Mouse (Mus musculus) MN1 (cell line): ENCODE data around the gene Vwf.

Source experiments
- DNase-seq: peaks from one replicate; pipeline ENCODE4 v3.0.0-alpha.2; 2016; ENCODE audit warnings: low spot score

The Vwf gene

DNA sequence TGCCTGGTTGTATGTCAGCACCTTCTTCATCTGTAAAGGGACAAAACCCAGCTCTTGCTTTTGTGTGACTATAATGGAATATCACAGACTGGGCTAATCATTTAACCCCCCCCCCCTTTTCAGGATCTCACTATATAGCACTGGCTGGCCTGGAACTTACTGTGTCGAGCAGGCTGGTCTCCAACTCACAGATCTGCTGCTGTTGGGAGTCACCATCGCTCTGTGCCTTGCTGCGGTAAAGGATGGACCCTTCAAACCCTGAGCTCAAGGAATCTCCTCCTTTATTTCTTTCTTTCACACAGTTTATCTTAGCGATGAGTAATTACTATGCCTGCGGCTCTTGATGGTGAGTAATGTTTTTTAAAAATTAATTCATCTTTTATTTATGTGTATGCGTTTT, at the start of gene Vwf:
Vwf (plus strand) TSS at position 301 of the 400 bp plus-strand sequence.
- DNase-seq: no peak

DNA sequence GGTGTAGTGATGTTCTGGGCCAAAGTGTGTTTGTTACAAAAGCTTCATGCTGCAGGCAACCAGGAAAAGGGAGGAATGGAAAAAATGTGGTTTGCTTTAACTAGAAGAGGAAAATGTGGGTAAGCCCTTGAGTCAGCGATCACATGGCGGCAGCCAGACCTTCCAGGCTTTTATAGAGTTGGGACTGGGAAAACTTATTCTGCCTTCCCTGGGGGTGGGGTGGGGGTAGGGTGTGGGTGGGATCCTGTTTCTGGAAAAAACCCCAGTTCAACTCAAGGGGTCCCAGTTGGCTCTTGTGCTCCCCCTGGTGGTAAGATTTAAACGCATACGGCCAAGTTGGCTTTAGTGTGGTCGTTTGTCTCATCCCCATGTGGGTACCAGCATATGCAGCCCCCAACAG, 48.5 kb upstream of the Vwf start:
- no peak for DNase-seq

DNA sequence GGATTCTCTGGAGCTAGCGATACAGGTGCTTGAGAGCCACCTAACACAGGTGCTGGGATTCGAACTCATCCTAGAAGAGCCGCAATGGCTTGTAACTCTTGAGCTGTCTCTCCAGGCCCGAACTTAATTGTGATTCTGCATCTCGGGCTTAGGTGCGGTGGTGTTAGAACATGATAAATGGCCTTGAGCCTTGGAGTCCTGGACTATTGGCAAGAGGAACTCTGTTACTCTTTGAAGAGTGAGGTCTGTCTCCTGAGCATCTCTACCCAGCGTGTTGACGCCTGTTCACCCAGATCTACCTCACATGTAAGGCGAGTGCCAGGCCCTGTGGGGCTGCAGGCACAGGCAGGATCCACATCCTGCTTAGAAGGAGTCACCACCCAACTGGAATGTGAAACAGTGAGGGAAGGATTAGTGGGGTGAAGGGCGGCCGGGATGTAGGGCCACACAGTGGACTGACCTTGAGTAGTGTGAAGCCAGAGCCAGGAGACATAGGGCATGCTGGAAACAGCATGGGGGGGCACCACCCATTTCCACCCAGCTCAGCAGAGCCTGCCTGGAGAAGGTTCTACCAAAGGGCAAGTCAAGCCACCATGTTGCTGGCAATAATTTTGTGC, 43.3 kb upstream of the Vwf start:
- no peak for DNase-seq

DNA sequence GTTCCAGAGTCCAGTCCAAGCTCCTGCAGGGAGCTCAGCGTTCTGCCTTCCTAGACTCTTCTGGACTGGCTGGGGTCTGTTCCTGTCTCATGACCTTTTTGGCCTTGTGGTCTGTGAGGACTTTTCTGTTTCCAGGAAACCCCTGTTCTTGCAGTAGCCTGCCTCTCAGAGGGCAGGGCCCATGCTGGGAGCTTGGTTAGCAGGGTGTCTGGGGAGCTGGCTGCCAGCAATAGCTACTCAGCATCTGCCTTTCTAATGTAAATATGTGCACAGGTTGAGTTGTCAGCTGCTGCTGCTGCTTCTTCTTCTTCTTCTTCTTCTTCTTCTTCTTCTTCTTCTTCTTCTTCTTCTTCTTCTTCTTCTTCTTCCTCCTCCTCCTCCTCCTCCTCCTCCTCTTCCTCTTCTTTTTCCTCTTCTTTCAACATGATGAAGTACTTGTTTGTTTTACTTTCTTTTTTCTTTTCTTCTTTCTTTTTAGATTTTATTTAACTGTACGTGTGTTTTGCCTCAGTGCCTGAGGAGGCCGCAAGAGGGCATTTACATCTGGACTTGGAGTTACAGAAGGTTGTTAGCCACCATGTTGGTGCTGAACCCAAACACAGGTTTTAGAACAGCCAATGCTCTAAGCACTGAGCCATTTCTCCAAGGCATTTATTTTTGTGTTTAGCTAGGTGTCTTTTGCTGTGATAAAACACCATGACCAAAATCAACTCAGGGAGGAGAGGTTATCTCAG, 41.8 kb upstream of the Vwf start:
- no peak for DNase-seq

DNA sequence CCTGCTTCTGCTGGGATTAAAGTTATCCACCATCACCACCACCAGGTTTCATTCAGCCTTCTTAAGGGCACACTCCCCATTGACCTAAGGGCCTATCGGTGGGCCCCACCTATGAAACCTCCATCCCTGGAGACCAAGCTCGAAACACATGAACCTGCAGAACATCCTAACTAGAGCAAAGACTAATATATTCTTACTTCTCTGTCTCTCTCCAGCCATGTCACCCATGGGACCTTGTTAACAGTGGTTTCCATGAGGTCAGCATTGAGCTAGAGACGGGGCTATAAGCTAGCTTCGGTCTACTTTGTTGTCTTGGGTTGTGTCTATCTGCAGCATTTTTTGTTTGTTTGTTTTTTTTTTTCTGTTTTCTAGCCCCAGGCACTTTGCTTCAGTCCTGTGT, 40.1 kb upstream of the Vwf start:
- no peak for DNase-seq

DNA sequence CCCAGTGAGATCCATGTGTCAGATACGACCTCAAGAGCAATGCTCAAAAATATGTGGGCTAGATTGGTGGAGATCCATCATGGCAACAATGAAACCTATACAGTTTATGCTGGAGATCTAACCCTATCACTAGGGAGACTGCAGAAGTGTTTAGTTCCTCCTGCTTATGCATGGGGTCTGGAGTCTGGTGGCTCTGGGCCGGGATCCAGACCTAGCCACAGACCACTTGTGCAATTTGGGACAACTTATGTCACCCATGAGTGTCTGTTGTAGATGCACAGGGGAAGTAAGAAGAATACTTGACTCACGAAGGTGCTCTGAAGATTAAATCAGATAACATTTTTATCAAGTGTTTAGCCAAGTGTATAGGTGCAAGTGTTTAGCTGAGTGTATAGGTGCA, 36.8 kb upstream of the Vwf start:
- DNase-seq: no peak

DNA sequence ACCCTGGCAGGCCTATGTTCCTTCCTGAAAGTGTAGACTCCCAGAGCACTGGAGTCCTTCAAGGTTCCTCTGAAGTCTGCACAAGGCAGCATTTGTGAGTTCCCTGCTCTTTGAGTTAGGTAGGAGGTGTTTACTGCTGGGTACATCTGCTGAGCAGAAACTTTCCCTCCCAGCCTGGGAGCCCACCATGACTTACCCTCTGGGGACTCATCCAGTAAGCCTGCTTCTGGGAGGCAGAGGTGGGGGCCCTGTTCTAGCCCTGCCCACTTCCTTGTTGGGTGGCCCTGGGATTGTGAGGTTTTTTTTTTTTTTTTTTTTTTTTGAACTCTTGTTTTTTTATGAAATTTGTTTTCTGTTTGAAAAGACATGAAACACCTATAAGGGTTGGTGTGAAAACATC, 35.9 kb upstream of the Vwf start:
- no peak for DNase-seq

DNA sequence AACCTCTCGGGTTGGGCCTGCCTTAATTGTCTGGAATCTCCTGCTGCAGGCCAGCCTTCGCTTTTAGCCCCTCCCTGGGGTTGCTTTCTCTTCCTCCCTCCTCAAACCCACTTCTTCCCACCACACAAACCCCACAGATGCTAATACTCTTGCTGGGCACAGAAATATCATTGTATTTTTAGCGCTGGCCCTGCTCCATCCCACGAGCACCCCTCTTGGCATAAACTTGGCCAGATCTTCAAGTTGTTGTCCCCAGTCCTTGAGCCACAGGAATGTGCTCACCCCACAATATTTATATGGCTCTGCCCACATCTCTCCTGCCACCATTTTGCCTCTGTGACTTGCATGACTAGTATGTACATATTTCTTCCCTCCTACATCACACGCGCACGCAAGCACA, 35.4 kb upstream of the Vwf start:
- no peak for DNase-seq

DNA sequence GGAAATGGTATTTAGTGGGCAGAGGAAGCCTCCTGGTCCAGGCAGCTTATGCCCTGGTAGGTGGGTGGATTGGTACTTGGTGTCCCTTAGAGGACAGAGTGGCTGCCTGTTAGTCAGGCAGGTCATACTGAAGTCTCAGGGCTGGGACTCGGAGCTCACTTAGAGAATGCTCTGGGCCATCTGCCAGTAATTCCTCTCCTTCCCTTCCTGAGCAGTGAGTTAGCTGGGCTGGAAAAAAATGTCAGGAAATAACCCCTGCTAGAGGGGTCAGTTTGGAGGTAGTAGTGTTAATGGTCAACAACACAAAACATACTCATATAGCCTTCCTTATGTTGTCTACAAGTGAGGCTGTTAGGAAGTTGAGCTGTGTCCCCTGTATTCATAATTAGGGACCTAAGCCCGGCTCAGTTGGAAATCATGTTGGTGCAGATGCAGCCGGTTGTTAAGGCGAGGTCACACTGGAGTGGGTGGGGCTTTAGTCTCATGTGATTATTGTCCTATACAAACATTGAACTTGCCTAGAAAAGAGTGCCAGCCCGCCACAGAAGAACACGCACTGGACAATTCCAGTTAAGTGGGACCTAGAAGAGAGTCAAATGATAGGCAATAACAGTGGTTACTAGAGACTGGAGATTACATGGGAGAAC, 33.5 kb upstream of the Vwf start:
- DNase-seq: peak; percentile 39

DNA sequence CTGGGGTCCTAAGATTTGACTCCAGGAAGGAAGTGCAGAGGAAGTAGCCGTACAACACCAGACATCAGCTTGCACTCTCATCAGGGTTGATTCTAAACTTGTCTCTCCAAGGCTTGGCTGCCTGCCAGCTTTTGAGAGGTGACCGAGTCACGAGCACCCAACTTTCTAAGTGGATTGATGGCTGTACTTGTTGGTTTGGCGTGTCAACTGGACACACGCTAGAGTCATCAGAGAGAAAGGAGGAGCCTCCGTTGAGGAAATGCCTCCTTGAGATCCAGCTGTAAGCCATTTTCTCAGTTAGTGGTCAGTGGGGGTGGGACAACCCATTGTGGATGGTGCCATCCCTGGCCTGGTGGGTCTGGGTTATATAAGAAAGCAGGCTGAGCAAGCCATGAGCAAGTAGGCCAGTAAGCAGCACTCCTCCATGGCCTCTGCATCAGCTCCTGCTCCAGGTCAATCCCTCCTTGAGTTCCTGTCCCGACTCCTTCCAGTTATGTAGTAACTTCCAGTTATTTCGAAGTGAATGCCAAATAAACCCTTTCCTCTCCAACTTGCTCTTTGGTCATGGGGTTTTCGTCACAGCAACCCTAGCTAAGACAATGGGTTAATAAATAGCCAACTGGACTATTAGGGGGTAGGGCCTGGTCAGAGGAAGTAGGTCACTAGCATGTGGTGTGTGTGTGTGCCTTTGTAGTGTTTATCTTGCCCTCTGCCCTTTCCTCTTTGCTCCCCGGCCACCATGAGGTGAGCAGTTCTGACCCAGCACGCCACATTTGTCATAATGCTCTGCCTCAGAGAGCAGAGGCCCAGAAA, 30.9 kb upstream of the Vwf start:
- DNase-seq: peak; percentile 48

DNA sequence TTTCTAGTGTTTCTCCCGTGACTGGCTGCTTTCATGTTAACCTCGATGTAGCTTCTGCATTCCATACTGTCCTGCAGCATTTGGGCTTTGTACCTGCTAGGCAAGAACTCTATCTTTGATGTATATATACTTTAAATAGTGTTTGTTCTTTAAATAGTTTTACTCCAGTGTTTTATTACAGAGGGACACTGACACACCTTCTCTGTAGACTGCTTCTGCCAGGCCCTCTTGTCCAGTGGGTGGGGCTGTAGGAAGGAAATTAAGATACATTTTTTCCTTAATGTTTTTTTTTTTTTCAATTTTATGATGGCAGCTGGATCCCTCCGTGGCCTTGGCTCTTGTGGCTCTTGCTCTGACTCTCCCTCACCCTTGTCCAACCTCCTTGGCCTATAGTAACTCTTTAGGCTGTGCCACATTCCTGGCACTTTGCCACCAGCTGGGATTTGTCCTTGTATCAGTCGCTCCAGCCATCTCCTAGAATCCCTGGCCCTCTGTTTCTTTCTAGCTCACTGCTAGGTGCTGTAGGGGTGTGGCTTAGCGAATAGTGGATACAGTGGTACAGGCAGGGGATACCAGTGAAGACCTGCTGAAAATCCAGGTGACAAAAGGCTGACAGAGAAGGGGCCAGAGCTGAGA, 24.9 kb upstream of the Vwf start:
- DNase-seq: no peak

DNA sequence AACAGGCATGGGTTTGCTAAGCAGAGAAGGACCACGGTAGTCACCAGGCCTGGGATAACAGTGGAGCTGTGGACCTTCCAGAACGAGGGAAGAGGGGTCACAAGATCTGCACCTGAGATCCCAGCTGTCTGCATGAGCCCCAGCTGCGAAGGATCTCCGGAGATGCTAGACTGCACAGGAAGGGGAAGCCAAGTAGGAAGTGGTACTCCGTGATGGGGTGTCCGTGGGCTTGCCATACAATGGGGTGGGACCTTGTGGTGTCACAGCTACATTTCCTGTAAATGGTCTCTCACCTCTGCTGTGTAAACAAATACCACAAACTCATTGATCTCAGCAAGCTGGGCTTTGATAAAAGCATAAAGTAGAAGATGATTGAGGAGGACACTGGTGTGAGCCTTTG, 22.5 kb upstream of the Vwf start:
- DNase-seq: no peak

DNA sequence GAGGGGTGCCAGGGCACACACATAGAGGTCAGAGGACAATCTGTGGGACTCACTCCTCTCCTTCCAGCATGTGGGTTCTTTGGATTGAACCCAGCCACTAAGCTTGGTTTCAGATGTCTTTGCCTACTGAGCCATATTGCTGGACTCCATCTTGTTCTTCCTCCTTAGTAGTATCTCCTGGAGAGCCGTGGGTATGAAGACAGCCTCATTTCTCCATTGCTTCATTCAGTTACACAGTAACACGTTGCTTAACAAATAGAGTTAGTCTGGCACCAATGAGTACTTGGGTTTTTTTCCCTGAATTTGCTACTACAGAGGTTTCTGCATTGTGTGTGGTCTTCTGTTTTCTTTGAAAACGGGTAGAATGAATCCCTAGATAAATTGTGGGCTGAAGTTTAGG, 20.5 kb upstream of the Vwf start:
- DNase-seq: no peak

DNA sequence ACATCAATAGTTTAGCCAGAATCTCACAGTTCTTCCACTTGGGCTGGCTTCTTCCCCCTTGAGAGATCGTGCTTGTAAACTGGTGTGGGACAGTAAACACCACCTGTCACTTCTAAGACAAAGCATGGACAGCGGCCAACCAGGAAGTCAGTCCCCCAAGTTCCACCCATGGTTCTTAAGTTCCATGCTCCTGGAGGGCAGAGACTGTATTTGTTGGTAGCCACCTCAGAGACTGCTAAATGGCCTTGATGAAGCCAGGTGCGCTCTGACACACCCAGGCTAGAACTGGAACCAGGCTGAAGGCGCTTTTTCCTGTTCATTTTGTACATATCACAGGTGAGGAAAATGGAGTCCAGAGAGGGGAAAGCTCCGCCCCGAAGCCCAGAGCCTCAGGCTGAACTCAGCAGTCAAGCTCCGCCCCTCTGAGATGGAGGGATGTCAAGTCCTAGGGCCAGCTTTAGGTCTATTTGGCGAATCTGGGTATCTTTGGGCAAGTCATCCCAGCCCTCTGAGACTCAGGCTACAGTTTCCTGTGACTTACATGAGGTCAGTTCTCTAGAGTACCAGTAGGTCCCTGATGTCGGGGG, 17.9 kb upstream of the Vwf start:
- no peak for DNase-seq

DNA sequence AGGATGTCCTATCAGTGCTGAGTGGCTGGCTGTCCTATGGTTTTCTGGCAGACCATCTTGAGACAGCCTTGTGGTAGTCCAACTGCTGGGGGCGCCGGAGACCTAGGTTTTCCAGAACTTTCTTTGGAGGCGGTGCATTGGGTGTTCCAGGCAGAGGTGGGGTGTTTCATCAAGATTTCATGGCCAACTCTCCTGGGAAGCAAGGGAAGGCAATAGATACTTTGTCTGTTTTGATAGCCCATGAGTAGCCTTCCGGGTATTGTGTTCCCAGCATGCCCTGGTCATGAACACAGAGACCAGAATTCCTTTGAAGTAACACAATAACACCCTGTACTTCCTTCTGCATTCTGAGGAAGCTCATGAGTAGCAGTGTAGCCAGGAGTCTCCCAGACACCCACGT, 17.1 kb upstream of the Vwf start:
- no peak for DNase-seq

DNA sequence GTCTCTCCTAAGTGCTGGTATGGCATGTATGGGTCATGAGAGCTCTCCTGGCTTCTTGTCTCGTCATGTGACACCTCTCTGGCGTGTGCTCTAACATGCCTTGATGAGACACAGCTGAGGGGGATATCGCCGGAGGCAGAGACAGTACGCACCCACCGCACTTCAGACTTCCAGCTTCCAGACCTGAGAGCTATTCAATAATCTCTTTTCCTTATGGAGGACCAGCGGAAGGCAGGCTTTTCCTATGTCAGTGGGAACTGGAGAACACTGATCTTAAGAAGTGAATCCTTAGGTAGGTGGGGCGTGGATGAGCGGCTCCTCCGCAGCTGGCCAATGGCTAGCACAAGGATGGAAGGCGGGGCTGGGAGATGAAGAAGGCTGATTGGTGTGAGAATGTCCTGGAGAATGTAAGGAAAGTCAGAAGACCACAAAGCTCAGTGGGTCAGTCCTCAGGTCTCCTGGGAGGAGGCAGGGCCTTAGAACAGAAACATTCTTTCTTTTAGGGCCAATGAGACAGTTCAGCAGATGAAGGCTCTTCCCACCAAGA, 13.4 kb upstream of the Vwf start:
- DNase-seq: no peak

DNA sequence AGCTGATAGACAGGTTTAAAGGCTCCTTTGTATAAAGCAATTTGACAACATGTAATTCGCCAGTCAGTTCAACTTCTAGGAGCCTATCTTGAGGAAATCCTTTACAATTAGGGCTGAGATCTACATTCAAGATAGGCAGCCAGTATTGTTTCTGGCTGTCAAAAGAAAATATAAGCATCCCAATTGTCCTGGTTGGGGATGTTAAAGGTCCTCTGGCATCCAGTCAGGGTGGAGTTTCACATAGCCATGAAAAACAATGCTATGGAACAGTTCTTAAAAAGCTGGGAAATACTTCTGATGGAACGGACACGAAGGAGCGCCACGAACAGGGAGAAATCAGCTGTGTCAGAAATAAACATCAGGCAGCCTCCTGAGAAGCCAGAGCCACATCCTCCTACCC, 11.6 kb upstream of the Vwf start:
- DNase-seq: no peak

DNA sequence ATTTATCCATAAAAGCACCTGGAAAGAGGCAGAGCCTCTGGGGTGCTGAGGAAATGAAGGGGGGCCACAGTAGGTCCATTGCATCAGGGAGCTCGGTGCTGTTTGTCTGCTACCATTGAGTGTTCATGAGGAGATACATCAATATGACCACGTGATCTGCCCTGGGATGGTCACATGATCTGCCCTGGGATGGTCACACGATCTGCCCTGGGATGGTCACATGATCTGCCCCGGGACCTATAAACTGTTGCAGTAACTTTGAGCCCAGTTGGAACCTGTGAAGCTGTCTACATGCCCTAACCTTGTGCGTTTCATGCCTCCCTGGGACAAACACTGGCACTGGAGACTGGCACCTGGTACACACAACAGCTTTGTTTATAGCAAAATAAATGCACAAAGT, 8.1 kb upstream of the Vwf start:
- DNase-seq: no peak

DNA sequence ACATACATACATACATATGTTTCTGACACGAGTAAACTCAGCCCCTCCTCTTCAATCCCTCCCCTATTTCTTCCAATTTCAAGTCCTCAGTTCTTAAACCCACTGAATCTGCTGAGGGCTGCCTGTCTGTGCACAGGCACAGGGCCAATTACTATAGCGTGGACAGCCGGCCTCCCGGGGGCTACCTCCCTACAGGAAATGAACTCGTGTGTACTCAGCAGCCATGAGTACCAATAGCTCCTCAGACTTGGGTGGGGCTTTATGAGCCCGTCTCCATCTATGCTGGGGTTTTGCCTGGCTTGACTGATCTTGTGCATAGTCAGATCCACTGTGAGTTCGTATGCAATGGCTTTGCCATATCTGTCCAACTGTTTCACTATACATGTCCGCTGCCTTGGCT, 7.2 kb upstream of the Vwf start:
- DNase-seq: no peak

DNA sequence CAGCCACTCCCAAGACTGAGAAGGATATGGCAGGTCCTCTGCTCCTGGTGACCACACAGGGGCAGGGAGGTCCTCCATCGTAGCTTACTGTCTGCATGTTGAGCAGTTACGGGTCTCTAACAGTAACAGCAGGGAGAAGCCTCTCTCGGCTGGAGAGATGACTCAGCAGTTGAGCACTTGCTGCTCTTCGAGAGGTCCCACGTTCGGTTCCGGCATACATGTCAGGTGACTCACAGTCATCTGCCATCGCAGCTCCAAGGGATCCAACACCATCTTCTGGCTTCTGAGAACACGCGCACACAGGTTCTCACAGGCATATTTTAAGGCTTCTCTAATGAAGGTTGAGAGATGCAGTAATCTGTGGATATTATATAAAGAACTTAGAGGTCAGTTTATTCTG, 6.4 kb upstream of the Vwf start:
- no peak for DNase-seq

DNA sequence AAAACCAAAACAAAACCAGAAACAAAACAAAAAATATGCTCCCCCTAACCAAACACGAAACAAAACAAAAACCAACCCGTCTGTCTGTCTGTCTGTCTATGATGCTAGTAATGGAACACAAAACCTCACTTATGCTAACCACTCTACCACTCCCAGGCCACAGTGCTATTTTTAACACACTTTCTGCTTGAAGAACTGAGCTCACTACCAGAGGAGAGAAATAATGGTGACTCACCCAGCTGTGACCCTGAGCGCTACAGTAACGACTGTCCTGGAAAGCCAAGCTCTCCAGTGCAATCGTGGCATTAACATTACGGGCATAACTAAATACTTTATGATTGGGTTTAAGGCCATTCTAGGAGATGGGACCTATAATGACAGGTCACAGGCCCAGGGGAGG, 5.7 kb upstream of the Vwf start:
- DNase-seq: no peak

DNA sequence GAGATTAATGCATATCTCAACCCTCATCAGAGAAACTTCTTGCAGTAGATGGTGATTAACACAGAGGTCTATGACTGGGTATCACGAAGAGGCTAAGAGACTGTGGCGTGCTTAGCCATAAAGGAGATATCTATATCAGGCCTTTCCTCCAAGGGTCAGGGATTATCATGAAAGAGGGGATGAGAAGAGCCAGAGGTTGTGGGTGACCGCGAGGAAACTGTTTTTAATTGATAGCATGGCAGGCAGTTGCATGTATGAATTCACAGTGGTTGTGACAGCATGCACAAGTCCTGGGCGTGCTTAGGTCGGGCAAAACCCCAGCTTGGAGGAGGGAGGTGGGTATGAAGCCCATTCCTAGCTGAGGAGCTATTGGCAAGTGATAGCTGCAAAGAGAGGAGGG, 5.3 kb upstream of the Vwf start:
- no peak for DNase-seq
